Mouse (Mus musculus) liver, adult 2 months (tissue): Measurements from ENCODE around the gene Plekhg1. TPM values are rescaled to one million over a fixed set of nuclear protein-coding genes. Genes with fewer than 3 reads are reported as not detected.

ENCODE experiments used
- DNase-seq: peaks from one replicate; pipeline ENCODE4 v3.0.0-alpha.2; 2011; ENCODE audit warnings: low read depth, low spot score; ENCODE audit errors: extremely low read depth
- H3K27ac ChIP-seq: fragments of 200-500 bp; replicated peaks from 2 replicates; pipeline ENCODE4 v1.5.1; 2012; ENCODE audit warnings: low read depth, mild to moderate bottlenecking, control low read depth, inconsistent platforms, low read length; ENCODE audit not compliant: insufficient read depth
- H3K27me3 ChIP-seq: fragments of 200-500 bp; 2 replicates; pipeline ENCODE4 v1.6.1; 2012; ENCODE audit warnings: mild to moderate bottlenecking, moderate library complexity, low read length, inconsistent platforms; ENCODE audit not compliant: control insufficient read depth, insufficient read depth
- H3K36me3 ChIP-seq: fragments of 200-500 bp; 2 replicates; pipeline ENCODE4 v1.6.1; 2012; ENCODE audit warnings: low read length, inconsistent platforms; ENCODE audit not compliant: control insufficient read depth, insufficient read depth
- H3K4me1 ChIP-seq: fragments of 200-500 bp; 2 replicates; pipeline ENCODE4 v1.6.1; 2011; ENCODE audit warnings: low read length; ENCODE audit not compliant: control insufficient read depth, insufficient read depth
- H3K4me3 ChIP-seq: fragments of 200-500 bp; 2 replicates; pipeline ENCODE4 v1.5.1; 2011; ENCODE audit warnings: low read depth, mild to moderate bottlenecking, control low read depth, low read length, moderate library complexity; ENCODE audit not compliant: insufficient read depth
- H3K79me2 ChIP-seq: fragments of 200-500 bp; 2 replicates; pipeline ENCODE4 v1.6.1; 2012; ENCODE audit warnings: inconsistent platforms, mild to moderate bottlenecking, low read length, moderate library complexity; ENCODE audit not compliant: control insufficient read depth, insufficient read depth
- H3K9ac ChIP-seq: fragments of 200-500 bp; 2 replicates; pipeline ENCODE4 v1.6.1; 2012; ENCODE audit warnings: low read depth, mild to moderate bottlenecking, control low read depth, inconsistent platforms, low read length
- CTCF ChIP-seq: fragments of 200-500 bp; IDR thresholded peaks from 2 replicates; pipeline ENCODE4 v1.5.1; 2011; ENCODE audit warnings: low read depth, low read length, control low read depth
- POLR2A ChIP-seq: fragments of 200-500 bp; IDR thresholded peaks from 2 replicates; pipeline ENCODE4 v1.6.1; 2011; ENCODE audit warnings: low read length, control low read depth; ENCODE audit not compliant: insufficient read depth; ENCODE audit errors: extremely low read depth
- WGBS: fragments of 180-500 bp; shearing (Covaris S2); methylation state at CpG from one replicate; pipeline ENCODE4 v1.1.7; 2018; 5-methylcytosine and 5-hydroxymethylcytosine counted together
- polyA plus RNA-seq: library from polyadenylated mRNA; depleted of rRNA; stranded (reverse); fragments of >200 nt; gene quantifications from 2 replicates; pipeline ENCODE4 v1.2.3, GENCODE M21; 2012
- total RNA-seq: library from RNA; depleted of rRNA; stranded (reverse); fragments of >200 nt; gene quantifications from 2 replicates; pipeline ENCODE4 v1.2.3, GENCODE M21; 2014

Plekhg1 gene
- total and polyA plus RNA-seq, 2 experiments: 1.2 to 6.0 TPM

- Histone ChIP-seq H3K4me3 (no peak overlapping the region), H3K4me1 (peaks cover 3% of the 10 kb centered on the region; the same call in 1 of the 2 replicates), H3K9ac (no peak overlapping the region), H3K27me3 (no peaks in the 10 kb centered on the region), H3K27ac (no peak overlapping the region), H3K36me3 (no peaks in the 10 kb centered on the region), H3K79me2 (no peaks in the 10 kb centered on the region)
- TF ChIP-seq POLR2A (no peak), CTCF (no peak)
- no peak for DNase-seq
- WGBS: 100% methylated on average over 1 of the region's 1 CpGs
Measured at GRCm38 (mm10) chr10:3834060-3834459, 93.9 kb downstream of the Plekhg1 start.

GRCm38 (mm10) chr10:3834678-3835077 is 94.5 kb downstream of the Plekhg1 start:
- 81% methylated on average over 7 of the region's 7 CpGs for WGBS
- H3K9ac ChIP-seq: no peak overlapping the region

GRCm38 (mm10) chr10:3835616-3836015 is 95.5 kb downstream of the Plekhg1 start:
- Histone ChIP-seq H3K27ac (0 out of 2 replicates have a peak overlapping the region, but pooled peaks have one; percentile 16), H3K4me1 (peaks cover 3% of the 10 kb centered on the region; the same call in 1 of the 2 replicates), H3K79me2 (no peaks in the 10 kb centered on the region), H3K4me3 (no peak overlapping the region), H3K9ac (no peak overlapping the region), H3K36me3 (no peaks in the 10 kb centered on the region), H3K27me3 (no peaks in the 10 kb centered on the region)
- DNase-seq: no peak
- 74% methylated on average over 10 of the region's 10 CpGs for WGBS
- TF ChIP-seq CTCF (no peak), POLR2A (no peak)

More at GRCm38 (mm10) chr10:3834678-3835077, 94.5 kb downstream of the Plekhg1 start:
- Histone ChIP-seq H3K27me3 (no peaks in the 10 kb centered on the region), H3K4me1 (peaks cover 3% of the 10 kb centered on the region; the same call in 1 of the 2 replicates), H3K4me3 (no peak overlapping the region), H3K36me3 (no peaks in the 10 kb centered on the region), H3K79me2 (no peaks in the 10 kb centered on the region), H3K27ac (0 out of 2 replicates have a peak overlapping the region, but pooled peaks have one; percentile 10)
- no peak for TF ChIP-seq POLR2A
- DNase-seq: no peak

- no peak overlapping the region for H3K27ac ChIP-seq
- no peak overlapping the region for H3K9ac ChIP-seq
- no peak for TF ChIP-seq CTCF
- no peak for TF ChIP-seq POLR2A
- WGBS: 75% methylated on average over 6 of the region's 6 CpGs
- no peaks in the 10 kb centered on the region for H3K27me3 ChIP-seq
- peaks cover 7% of the 10 kb centered on the region; the same call in 1 of the 2 replicates for H3K79me2 ChIP-seq
- H3K4me1 ChIP-seq: peaks cover 3% of the 10 kb centered on the region; the same call in 1 of the 2 replicates
- no peak overlapping the region for H3K4me3 ChIP-seq
- no peak for DNase-seq
- H3K36me3 ChIP-seq: no peaks in the 10 kb centered on the region
Measured at GRCm38 (mm10) chr10:3839748-3840432, 99.7 kb downstream of the Plekhg1 start.

GRCm38 (mm10) chr10:3844430-3844829 is 104.3 kb downstream of the Plekhg1 start:
- WGBS: 72% methylated on average over 5 of the region's 5 CpGs
- H3K4me1 ChIP-seq: no peaks in the 10 kb centered on the region
- TF ChIP-seq CTCF: no peak
- TF ChIP-seq POLR2A: no peak

GRCm38 (mm10) chr10:3847021-3847420 is 106.9 kb downstream of the Plekhg1 start:
- H3K79me2 ChIP-seq: peaks cover 3% of the 10 kb centered on the region; the same call in 1 of the 2 replicates
- H3K36me3 ChIP-seq: no peaks in the 10 kb centered on the region
- DNase-seq: no peak
- 59% methylated on average over 2 of the region's 2 CpGs for WGBS
- H3K9ac ChIP-seq: no peak overlapping the region
- no peak overlapping the region for H3K4me3 ChIP-seq
- H3K27ac ChIP-seq: no peak overlapping the region
- TF ChIP-seq CTCF (no peak), POLR2A (no peak)
- H3K27me3 ChIP-seq: no peaks in the 10 kb centered on the region
- no peaks in the 10 kb centered on the region for H3K4me1 ChIP-seq

More at GRCm38 (mm10) chr10:3844430-3844829, 104.3 kb downstream of the Plekhg1 start:
- no peak for DNase-seq
- no peaks in the 10 kb centered on the region for H3K36me3 ChIP-seq
- H3K4me3 ChIP-seq: no peak overlapping the region
- H3K27me3 ChIP-seq: no peaks in the 10 kb centered on the region
- H3K79me2 ChIP-seq: peaks cover 7% of the 10 kb centered on the region; the same call in 1 of the 2 replicates
- H3K9ac ChIP-seq: no peak overlapping the region
- H3K27ac ChIP-seq: no peak overlapping the region
